Mouse (Mus musculus) lung, postnatal 0 days (tissue): Measurements from ENCODE around the gene Olfr631.

ENCODE experiments used
- CTCF ChIP-seq: IDR thresholded peaks from 2 replicates; pipeline ENCODE4 v1.5.1; 2016; ENCODE audit warnings: antibody characterized with exemption, mild to moderate bottlenecking
- EP300 ChIP-seq: IDR thresholded peaks from 2 replicates; pipeline ENCODE4 v1.6.1; 2016; ENCODE audit warnings: antibody characterized with exemption, mild to moderate bottlenecking, control low read depth

- TF ChIP-seq CTCF (no peak), EP300 (no peak)
These were observed 43.2 kb downstream of the Olfr631 start for GRCm38 (mm10) chr7:103971782-103972181.
